Mouse (Mus musculus) MEL (cell line): ENCODE data around the gene Manba. TPM values are rescaled to one million over a fixed set of nuclear protein-coding genes. Genes with fewer than 3 reads are reported as not detected.

ENCODE experiments used
- DNase-seq: peaks from one replicate; pipeline ENCODE4 v3.0.0; 2011; ENCODE audit warnings: low read depth, low spot score
- H3K27ac ChIP-seq: 2 replicates; pipeline ENCODE4 v1.5.1; 2012; ENCODE audit warnings: low read depth, mild to moderate bottlenecking, control low read depth, low read length, moderate library complexity; ENCODE audit not compliant: control insufficient read depth
- H3K27me3 ChIP-seq, 2 experiments: fragments of 150-350 bp in 1 of 2; sonication (generic) in 1 of 2; 2 replicates each; pipeline ENCODE4 v1.6.1; 2012; ENCODE audit warnings: low read length in 2 of 2, mild to moderate bottlenecking in 2 of 2, improper control_type of control experiment in 1 of 2, moderate library complexity in 1 of 2; ENCODE audit not compliant: insufficient read depth in 2 of 2, control insufficient read depth in 1 of 2
- H3K36me3 ChIP-seq, 2 experiments: 2 replicates each; pipeline ENCODE4 v1.6.1; 2012 to 2014; ENCODE audit warnings: low read length in 2 of 2, improper control_type of control experiment in 1 of 2, inconsistent platforms in 1 of 2, mild to moderate bottlenecking in 1 of 2; ENCODE audit not compliant: insufficient read depth in 2 of 2, control insufficient read depth in 1 of 2
- H3K4me1 ChIP-seq, 2 experiments: fragments of 150-350 bp in 1 of 2; sonication (generic) in 1 of 2; 2 replicates each; pipeline ENCODE4 v1.6.1; 2012; ENCODE audit warnings: low read length in 2 of 2, improper control_type of control experiment in 1 of 2, mild to moderate bottlenecking in 1 of 2; ENCODE audit not compliant: insufficient read depth in 2 of 2, control insufficient read depth in 1 of 2
- H3K4me3 ChIP-seq, 2 experiments: fragments of 150-350 bp in 1 of 2; sonication (generic) in 1 of 2; 2 replicates each; pipeline ENCODE4 v1.5.1; 2012; ENCODE audit warnings: low read depth in 2 of 2, low read length in 2 of 2, mild to moderate bottlenecking in 2 of 2, moderate library complexity in 2 of 2, control low read depth in 1 of 2, improper control_type of control experiment in 1 of 2; ENCODE audit not compliant: control insufficient read depth in 1 of 2, insufficient read depth in 1 of 2
- H3K79me2 ChIP-seq: 2 replicates; pipeline ENCODE4 v1.6.1; 2012; ENCODE audit warnings: mild to moderate bottlenecking, low read length, moderate library complexity; ENCODE audit not compliant: control insufficient read depth, poor library complexity, insufficient read depth
- H3K9ac ChIP-seq: 2 replicates; pipeline ENCODE4 v1.6.1; 2012; ENCODE audit warnings: low read depth, mild to moderate bottlenecking, control low read depth, low read length, moderate library complexity; ENCODE audit not compliant: control insufficient read depth, poor library complexity, severe bottlenecking
- H3K9me3 ChIP-seq: fragments of 150-350 bp; sonication (generic); replicated peaks from 2 replicates; pipeline ENCODE4 v1.6.1; 2012; ENCODE audit warnings: mild to moderate bottlenecking, low read length, improper control_type of control experiment, moderate library complexity; ENCODE audit not compliant: insufficient read depth
- BHLHE40 ChIP-seq: IDR thresholded peaks from 2 replicates; pipeline ENCODE4 v1.6.1; 2012; ENCODE audit warnings: low read depth, mild to moderate bottlenecking, inconsistent platforms, low read length, improper control_type of control experiment, borderline replicate concordance
- CHD1 ChIP-seq: IDR thresholded peaks from 2 replicates; pipeline ENCODE4 v1.6.1; 2012; ENCODE audit warnings: low read depth, mild to moderate bottlenecking, inconsistent platforms, low read length, improper control_type of control experiment
- CHD2 ChIP-seq: IDR thresholded peaks from 2 replicates; pipeline ENCODE4 v1.6.1; 2011; ENCODE audit warnings: low read length, improper control_type of control experiment
- CTCF ChIP-seq, 3 experiments: IDR thresholded peaks in 2 of 3; conservative IDR thresholded peaks in 1 of 3; 2 replicates each; pipeline ENCODE4 v1.5.1; 2011 to 2012; ENCODE audit warnings: low read length in 3 of 3, low read depth in 2 of 3, mild to moderate bottlenecking in 2 of 3, improper control_type of control experiment in 1 of 3, inconsistent platforms in 1 of 3, mixed read lengths in 1 of 3, moderate library complexity in 1 of 3; ENCODE audit not compliant: control insufficient read depth in 1 of 3, insufficient read depth in 1 of 3, poor library complexity in 1 of 3, severe bottlenecking in 1 of 3
- ETS1 ChIP-seq: IDR thresholded peaks from 2 replicates; pipeline ENCODE4 v1.6.1; 2012; ENCODE audit warnings: low read depth, mild to moderate bottlenecking, inconsistent platforms, low read length, improper control_type of control experiment, moderate library complexity
- GABPA ChIP-seq: IDR thresholded peaks from 2 replicates; pipeline ENCODE4 v1.6.1; 2012; ENCODE audit warnings: low read depth, mild to moderate bottlenecking, inconsistent platforms, low read length, improper control_type of control experiment, moderate library complexity
- KAT2A ChIP-seq: conservative IDR thresholded peaks from 2 replicates; pipeline ENCODE4 v1.6.1; 2012; ENCODE audit warnings: low read depth, low read length, improper control_type of control experiment, inconsistent platforms
- MAFK ChIP-seq: IDR thresholded peaks from 2 replicates; pipeline ENCODE4 v1.6.1; 2011; ENCODE audit warnings: low read depth, mild to moderate bottlenecking, low read length, improper control_type of control experiment, borderline replicate concordance
- MAZ ChIP-seq: IDR thresholded peaks from 2 replicates; pipeline ENCODE4 v1.6.1; 2012; ENCODE audit warnings: low read depth, mild to moderate bottlenecking, inconsistent platforms, low read length, improper control_type of control experiment
- MEF2A ChIP-seq: IDR thresholded peaks from 2 replicates; pipeline ENCODE4 v1.6.1; 2014; ENCODE audit warnings: low read depth, mild to moderate bottlenecking, inconsistent platforms, low read length, improper control_type of control experiment; ENCODE audit not compliant: poor library complexity, insufficient replicate concordance, severe bottlenecking; ENCODE audit errors: extremely low read depth
- MYB ChIP-seq: IDR thresholded peaks from 2 replicates; pipeline ENCODE4 v1.6.1; 2011; ENCODE audit warnings: mild to moderate bottlenecking, low read depth, low read length, improper control_type of control experiment
- NELFE ChIP-seq: IDR thresholded peaks from 2 replicates; pipeline ENCODE4 v1.6.1; 2011; ENCODE audit warnings: low read depth, low read length, improper control_type of control experiment
- NRF1 ChIP-seq: IDR thresholded peaks from 2 replicates; pipeline ENCODE4 v1.6.1; 2014; ENCODE audit warnings: low read depth, mild to moderate bottlenecking, inconsistent platforms, low read length, improper control_type of control experiment, moderate library complexity; ENCODE audit not compliant: poor library complexity, insufficient read depth, severe bottlenecking
- POLR2AphosphoS5 ChIP-seq: IDR thresholded peaks from 2 replicates; pipeline ENCODE4 v1.6.1; 2012; ENCODE audit warnings: low read depth, borderline replicate concordance, mild to moderate bottlenecking, inconsistent platforms, low read length, moderate library complexity, mixed read lengths
- RAD21 ChIP-seq: IDR thresholded peaks from 2 replicates; pipeline ENCODE4 v1.6.1; 2011; ENCODE audit warnings: mild to moderate bottlenecking, low read depth, low read length, improper control_type of control experiment
- RCOR1 ChIP-seq: IDR thresholded peaks from 2 replicates; pipeline ENCODE4 v1.6.1; 2012; ENCODE audit warnings: low read depth, mild to moderate bottlenecking, inconsistent platforms, low read length, improper control_type of control experiment
- SMC3 ChIP-seq: IDR thresholded peaks from 2 replicates; pipeline ENCODE4 v1.6.1; 2011; ENCODE audit warnings: low read depth, low read length, improper control_type of control experiment
- TAL1 ChIP-seq: IDR thresholded peaks from 2 replicates; pipeline ENCODE4 v1.6.1; 2012; ENCODE audit warnings: mild to moderate bottlenecking, inconsistent platforms, low read length, moderate library complexity, mixed read lengths
- TCF12 ChIP-seq: IDR thresholded peaks from 2 replicates; pipeline ENCODE4 v1.6.1; 2014; ENCODE audit warnings: low read depth, mild to moderate bottlenecking, inconsistent platforms, low read length, improper control_type of control experiment, moderate library complexity
- UBTF ChIP-seq: IDR thresholded peaks from 2 replicates; pipeline ENCODE4 v1.6.1; 2012; ENCODE audit warnings: low read depth, mild to moderate bottlenecking, inconsistent platforms, low read length, improper control_type of control experiment, moderate library complexity, borderline replicate concordance; ENCODE audit not compliant: insufficient read depth
- USF1 ChIP-seq: IDR thresholded peaks from 2 replicates; pipeline ENCODE4 v1.6.1; 2014; ENCODE audit warnings: low read depth, mild to moderate bottlenecking, inconsistent platforms, low read length, improper control_type of control experiment, moderate library complexity
- ZC3H11A ChIP-seq: IDR thresholded peaks from 2 replicates; pipeline ENCODE4 v1.6.1; 2012; ENCODE audit warnings: low read depth, mild to moderate bottlenecking, inconsistent platforms, low read length, improper control_type of control experiment
- ZNF384 ChIP-seq: IDR thresholded peaks from 2 replicates; pipeline ENCODE4 v1.6.1; 2012; ENCODE audit warnings: low read depth, mild to moderate bottlenecking, inconsistent platforms, low read length, improper control_type of control experiment
- polyA plus RNA-seq, 2 experiments: library from polyadenylated mRNA; stranded (reverse) in 1 of 2; unstranded in 1 of 2; fragments of >175 nt in 1 of 2; fragments of >200 nt in 1 of 2; gene quantifications; 2 replicates each; pipeline versions ENCODE4 v1.2.1 to v1.2.4; 2012; ENCODE audit warnings: low replicate concordance in 2 of 2, low read depth in 1 of 2; ENCODE audit not compliant: insufficient read length in 2 of 2, insufficient read depth in 1 of 2, missing spikeins in 1 of 2
- total RNA-seq: library from RNA; depleted of rRNA; stranded (reverse); fragments of 300-350 nt; gene quantifications from 2 replicates; pipeline ENCODE4 v1.2.3, GENCODE M21; 2012

Gene Manba
- total and polyA plus RNA-seq, 3 experiments, result 8.1 to 10.6 TPM; not detected in 1

- no peak for DNase-seq
These were observed 95.2 kb downstream of the Manba start for GRCm38 (mm10) chr3:135580439-135581275.

GRCm38 (mm10) chr3:135581606-135582117, 96.3 kb downstream of the Manba start:
- no peak overlapping the region for H3K27ac ChIP-seq

More at GRCm38 (mm10) chr3:135580439-135581275, 95.2 kb downstream of the Manba start:
- Histone ChIP-seq H3K9me3 (no peaks in the 10 kb centered on the region), H3K9ac (no peak overlapping the region)
- no peak for TF ChIP-seq GABPA
- no peak for TF ChIP-seq UBTF
- no peak for TF ChIP-seq NELFE
- no peak for TF ChIP-seq RCOR1
- no peak for TF ChIP-seq CHD2
- TF ChIP-seq NRF1, result no peak
- TF ChIP-seq, all 39 proteins: peak for 0
- Histone ChIP-seq H3K36me3 (no peaks in the 10 kb centered on the region), H3K4me1 (no peaks in the 10 kb centered on the region), H3K27ac (no peak overlapping the region), H3K79me2 (no peaks in the 10 kb centered on the region), H3K4me3 (no peak overlapping the region), H3K27me3 (no peaks in the 10 kb centered on the region)

GRCm38 (mm10) chr3:135582246-135582645, 96.8 kb downstream of the Manba start:
- no peak overlapping the region for H3K4me3 ChIP-seq
- no peak overlapping the region for H3K9ac ChIP-seq
- no peaks in the 10 kb centered on the region for H3K9me3 ChIP-seq
- no peak for TF ChIP-seq MEF2A
- TF ChIP-seq ZC3H11A, result no peak
- no peak for TF ChIP-seq POLR2AphosphoS5
- no peak for TF ChIP-seq TAL1
- no peak for TF ChIP-seq KAT2A
- TF ChIP-seq USF1, result no peak
- no peak for TF ChIP-seq ZNF384
- TF ChIP-seq GABPA, result no peak
- no peak for TF ChIP-seq RCOR1
- no peak for TF ChIP-seq SMC3
- no peak for TF ChIP-seq ETS1
- TF ChIP-seq NRF1, result no peak
- TF ChIP-seq UBTF, result no peak
- TF ChIP-seq MYB, result no peak
- no peak for TF ChIP-seq CHD1
- no peak for TF ChIP-seq MAZ
- H3K27me3 ChIP-seq, result no peaks in the 10 kb centered on the region
- no peak for DNase-seq
- H3K27ac ChIP-seq, result no peak overlapping the region
- H3K4me1 ChIP-seq, result peaks cover 0 to 7% of the 10 kb centered on the region in 2 experiments; a peak in 2 of 4 replicates
- no peaks in the 10 kb centered on the region for H3K79me2 ChIP-seq
- peaks cover 0 to 8% of the 10 kb centered on the region in 2 experiments; a peak in 2 of 4 replicates for H3K36me3 ChIP-seq

More at GRCm38 (mm10) chr3:135581606-135582117, 96.3 kb downstream of the Manba start:
- peak; percentile 37 for DNase-seq
- Histone ChIP-seq H3K36me3 (peaks cover 0 to 4% of the 10 kb centered on the region in 2 experiments; a peak in 2 of 4 replicates), H3K4me3 (no peak overlapping the region), H3K9ac (no peak overlapping the region), H3K79me2 (no peaks in the 10 kb centered on the region), H3K9me3 (no peaks in the 10 kb centered on the region), H3K4me1 (peaks cover 0 to 4% of the 10 kb centered on the region in 2 experiments; a peak in 2 of 4 replicates), H3K27me3 (no peaks in the 10 kb centered on the region)
- TF ChIP-seq TAL1 (no peak), NELFE (no peak), CHD1 (no peak), RAD21 (peak; percentile 31), CTCF (IDR thresholded peaks at IDR 0.05 in 2 of 3, conservative IDR thresholded peaks at IDR 0.05 in 1 of 3; ENCODE audit: control insufficient read depth in 1 of 3, insufficient read depth in 1 of 3, low read depth in 2 of 3, low read length in 3 of 3, poor library complexity in 1 of 3, severe bottlenecking in 1 of 3) (peak in 2 of 3 experiments; percentile 15 to 31; a peak in 3 of 6 replicates), GABPA (no peak), MAFK (no peak), BHLHE40 (no peak), TCF12 (no peak), CHD2 (no peak)
